Mouse (Mus musculus) heart, postnatal 4 days (tissue): ENCODE measurements around the gene Plscr1. TPM values are rescaled to one million over a fixed set of nuclear protein-coding genes. Genes with fewer than 3 reads are reported as not detected.
A peak's percentile ranks its signal among the peaks of the same experiment; 100 is the strongest.

ENCODE experiments used
- DNase-seq: peaks from one replicate; pipeline ENCODE4 v3.0.0; 2021
- total RNA-seq, 2 experiments: library from RNA; stranded (reverse); gene quantifications; 2 replicates each; pipeline ENCODE4 v1.2.3; 2021

Plscr1 gene
- total RNA-seq, 2 experiments from 2014 or later = 15.2 TPM

GRCm38 (mm10) chr9:92253585-92254321, 4.2 kb downstream of the Plscr1 start:
- DNase-seq = no peak

GRCm38 (mm10) chr9:92260481-92261159, 11.1 kb downstream of the Plscr1 start:
- DNase-seq = no peak

- no peak for DNase-seq
Observed at GRCm38 (mm10) chr9:92265719-92266118, 16.2 kb downstream of the Plscr1 start.

GRCm38 (mm10) chr9:92266558-92267171, 17.1 kb downstream of the Plscr1 start:
- DNase-seq = no peak

GRCm38 (mm10) chr9:92267732-92268131, 18.2 kb downstream of the Plscr1 start:
- DNase-seq = no peak

- no peak for DNase-seq
Observed at GRCm38 (mm10) chr9:92269829-92270404, 20.4 kb downstream of the Plscr1 start.

- peak; percentile 87 for DNase-seq
Observed at GRCm38 (mm10) chr9:92270927-92271326, 21.4 kb downstream of the Plscr1 start.

- no peak for DNase-seq
Observed at GRCm38 (mm10) chr9:92272650-92273049, 23.1 kb downstream of the Plscr1 start.

- no peak for DNase-seq
Observed at GRCm38 (mm10) chr9:92273271-92273670, 23.7 kb downstream of the Plscr1 start.

GRCm38 (mm10) chr9:92273956-92274762, 24.6 kb downstream of the Plscr1 start:
- DNase-seq = no peak

GRCm38 (mm10) chr9:92275486-92276207, 26.1 kb downstream of the Plscr1 start, which contains the start of gene Plscr2:
Gene Plscr2 (plus strand): TSS chr9:92275602.
- DNase-seq = peak; percentile 36

- DNase-seq = no peak
Observed at GRCm38 (mm10) chr9:92276360-92276759, 26.8 kb downstream of the Plscr1 start.

GRCm38 (mm10) chr9:92280048-92280447, 30.5 kb downstream of the Plscr1 start:
- no peak for DNase-seq

GRCm38 (mm10) chr9:92282563-92283171, 33.1 kb downstream of the Plscr1 start:
- no peak for DNase-seq

- DNase-seq = no peak
Observed at GRCm38 (mm10) chr9:92289675-92290074, 40.1 kb downstream of the Plscr1 start.

GRCm38 (mm10) chr9:92292169-92292568, 42.6 kb downstream of the Plscr1 start:
- DNase-seq = no peak

- DNase-seq = no peak
Observed at GRCm38 (mm10) chr9:92292922-92293321, 43.4 kb downstream of the Plscr1 start.

- DNase-seq = no peak
Observed at GRCm38 (mm10) chr9:92293560-92294548, 44.3 kb downstream of the Plscr1 start.

- peak; percentile 35 for DNase-seq
Observed at GRCm38 (mm10) chr9:92298288-92298687, 48.7 kb downstream of the Plscr1 start.

- no peak for DNase-seq
Observed at GRCm38 (mm10) chr9:92301213-92301612, 51.7 kb downstream of the Plscr1 start.
